Mouse (Mus musculus) myocyte (in vitro differentiated cells): ENCODE data around the gene Srsf7. TPM values are rescaled to one million over a fixed set of nuclear protein-coding genes. Genes with fewer than 3 reads are reported as not detected.

ENCODE experiments used
- H3K27me3 ChIP-seq: one replicate; pipeline ENCODE4 v1.6.1; 2011; ENCODE audit not compliant: control insufficient read depth, insufficient read depth, insufficient read length
- H3K36me3 ChIP-seq: one replicate; pipeline ENCODE4 v1.6.1; 2011; ENCODE audit not compliant: control insufficient read depth, insufficient read depth
- H3K4me2 ChIP-seq: one replicate; pipeline ENCODE4 v1.6.1; 2011; ENCODE audit warnings: low read depth, control low read depth
- H3K4me3 ChIP-seq: one replicate; pipeline ENCODE4 v1.5.1; 2011; ENCODE audit warnings: mild to moderate bottlenecking, control low read depth, moderate library complexity
- H3K79me2 ChIP-seq: one replicate; pipeline ENCODE4 v1.6.1; 2011; ENCODE audit not compliant: control insufficient read depth, insufficient read depth
- H3ac ChIP-seq: one replicate; pipeline ENCODE4 v1.6.1; 2011; ENCODE audit not compliant: control insufficient read depth, insufficient read length
- CEBPB ChIP-seq: IDR thresholded peaks from 2 replicates; pipeline ENCODE4 v1.6.1; 2011; ENCODE audit warnings: mild to moderate bottlenecking, moderate library complexity; ENCODE audit not compliant: poor library complexity, insufficient read depth, severe bottlenecking
- E2F4 ChIP-seq: IDR thresholded peaks from one replicate; pipeline ENCODE4 v1.6.1; 2011; ENCODE audit warnings: mild to moderate bottlenecking, control low read depth, moderate library complexity; ENCODE audit not compliant: insufficient read depth
- MAX ChIP-seq: IDR thresholded peaks from one replicate; pipeline ENCODE4 v1.6.1; 2011; ENCODE audit warnings: low read depth, mild to moderate bottlenecking, control low read depth
- MYOD1 ChIP-seq, 3 experiments: IDR thresholded peaks; one replicate each; pipeline ENCODE4 v1.6.1; 2011; ENCODE audit warnings: control low read depth in 2 of 3, low read depth in 2 of 3, mild to moderate bottlenecking in 2 of 3, moderate library complexity in 1 of 3; ENCODE audit not compliant: insufficient read length in 2 of 3, control insufficient read depth in 1 of 3
- MYOG ChIP-seq, 3 experiments: IDR thresholded peaks; one replicate each; pipeline ENCODE4 v1.6.1; 2011; ENCODE audit warnings: control low read depth in 2 of 3, low read depth in 2 of 3, mild to moderate bottlenecking in 2 of 3; ENCODE audit not compliant: insufficient read length in 2 of 3, control insufficient read depth in 1 of 3, insufficient read depth in 1 of 3
- POLR2A ChIP-seq: IDR thresholded peaks from one replicate; pipeline ENCODE4 v1.6.1; 2011; ENCODE audit warnings: low read depth, mild to moderate bottlenecking, control low read depth, moderate library complexity; ENCODE audit not compliant: insufficient read length
- POLR2AphosphoS2 ChIP-seq: IDR thresholded peaks from one replicate; pipeline ENCODE4 v1.6.1; 2011; ENCODE audit warnings: low read depth, control low read depth; ENCODE audit not compliant: insufficient read length
- REST ChIP-seq: IDR thresholded peaks from one replicate; pipeline ENCODE4 v1.6.1; 2011; ENCODE audit warnings: mild to moderate bottlenecking, control low read depth, moderate library complexity; ENCODE audit not compliant: insufficient read depth, insufficient read length
- SRF ChIP-seq: IDR thresholded peaks from one replicate; pipeline ENCODE4 v1.6.1; 2011; ENCODE audit warnings: low read depth; ENCODE audit not compliant: control insufficient read depth, insufficient read length
- TCF12 ChIP-seq: IDR thresholded peaks from one replicate; pipeline ENCODE4 v1.6.1; 2011; ENCODE audit warnings: mild to moderate bottlenecking, control low read depth; ENCODE audit not compliant: poor library complexity, insufficient read depth, severe bottlenecking
- TCF3 ChIP-seq: IDR thresholded peaks from one replicate; pipeline ENCODE4 v1.6.1; 2011; ENCODE audit warnings: low read depth, control low read depth; ENCODE audit not compliant: insufficient read length
- USF1 ChIP-seq: IDR thresholded peaks from one replicate; pipeline ENCODE4 v1.6.1; 2011; ENCODE audit warnings: low read depth, mild to moderate bottlenecking, control low read depth, moderate library complexity
- polyA plus RNA-seq: library from polyadenylated mRNA; unstranded; fragments of >200 nt; fragmentation: generic; extraction: Trizol; gene quantifications from one replicate; pipeline ENCODE4 v1.2.1, GENCODE M21; 2012; ENCODE audit warnings: missing spikeins

Srsf7 gene
- polyA plus RNA-seq, 1 experiment: 72.0 TPM

DNA sequence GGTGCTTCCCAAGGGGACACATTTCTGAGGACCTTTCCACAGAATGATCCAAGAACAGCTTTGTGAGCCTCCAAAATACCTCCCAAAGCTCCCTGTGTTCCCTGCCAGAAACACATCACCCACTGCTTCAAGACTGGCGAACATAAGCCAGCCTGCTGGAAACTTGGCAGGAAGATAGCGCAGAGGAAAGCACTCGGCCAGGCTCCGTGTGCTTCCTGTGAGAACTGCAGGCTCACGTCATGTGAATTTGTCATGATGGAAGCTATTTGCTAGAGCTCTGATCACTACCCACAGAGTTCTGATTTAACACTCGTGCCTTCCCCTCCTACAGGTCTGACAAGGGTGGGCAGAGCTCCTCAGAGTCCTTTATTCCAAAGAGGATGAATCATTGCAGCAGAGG, 41.4 kb downstream of the Srsf7 start:
- Histone ChIP-seq H3K36me3 (no peaks in the 10 kb centered on the region), H3K4me3 (no peak overlapping the region), H3K27me3 (no peaks in the 10 kb centered on the region), H3K4me2 (no peak overlapping the region), H3ac (no peak overlapping the region), H3K79me2 (no peaks in the 10 kb centered on the region)
- no peak for TF ChIP-seq POLR2A
- no peak for TF ChIP-seq REST
- no peak for TF ChIP-seq CEBPB

DNA sequence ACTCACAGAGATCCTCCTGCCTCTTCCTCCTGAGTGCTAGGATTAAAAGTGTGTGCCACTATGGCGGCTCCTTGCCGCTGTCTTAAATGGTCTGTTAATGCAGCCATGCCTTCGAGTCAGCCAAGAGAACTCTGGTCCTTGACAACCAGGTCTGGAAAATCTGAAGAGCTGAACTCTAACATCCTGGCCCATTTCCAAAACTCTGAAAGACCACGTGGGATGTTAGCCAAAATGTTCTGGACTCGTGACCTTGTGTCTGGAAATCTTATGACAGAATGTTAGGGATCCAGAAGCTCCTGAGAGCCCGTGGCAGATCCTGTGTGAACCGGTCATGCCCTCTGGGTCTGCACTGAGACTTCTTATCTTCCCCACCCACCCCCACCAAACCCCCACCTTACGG, 43.1 kb downstream of the Srsf7 start:
- Histone ChIP-seq H3K79me2 (no peaks in the 10 kb centered on the region), H3K27me3 (no peaks in the 10 kb centered on the region), H3K36me3 (no peaks in the 10 kb centered on the region), H3K4me2 (no peak overlapping the region), H3K4me3 (no peak overlapping the region), H3ac (no peak overlapping the region)
- no peak for TF ChIP-seq TCF12
- TF ChIP-seq E2F4: no peak
- no peak for TF ChIP-seq CEBPB
- TF ChIP-seq TCF3: no peak
- TF ChIP-seq MYOD1 (IDR thresholded peaks at IDR 0.05; ENCODE audit: control insufficient read depth in 1 of 3, insufficient read length in 2 of 3, low read depth in 2 of 3): no peak
- TF ChIP-seq USF1: no peak
- TF ChIP-seq MYOG (IDR thresholded peaks at IDR 0.05; ENCODE audit: control insufficient read depth in 1 of 3, insufficient read depth in 1 of 3, insufficient read length in 2 of 3, low read depth in 2 of 3): no peak
- no peak for TF ChIP-seq POLR2AphosphoS2
- TF ChIP-seq REST: no peak
- no peak for TF ChIP-seq MAX

DNA sequence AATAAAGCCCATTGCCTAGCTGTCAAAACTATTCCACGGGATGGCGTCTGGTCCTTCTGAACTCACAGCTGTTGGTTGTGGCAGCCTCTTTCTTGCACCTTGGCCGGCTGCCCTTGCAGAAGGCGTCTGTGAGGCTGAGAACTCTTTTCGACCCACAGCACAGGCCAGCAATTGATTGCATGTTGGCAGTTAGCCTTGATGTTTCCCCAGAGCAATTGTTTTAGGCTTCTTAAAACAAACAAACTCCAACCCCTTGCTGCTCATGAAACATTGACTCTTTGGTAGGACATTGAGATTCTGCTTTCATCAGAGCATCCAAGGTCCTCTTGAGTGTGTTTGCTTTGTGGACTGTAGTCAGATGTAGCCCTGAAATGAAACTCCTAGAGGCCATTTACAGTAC, 46.7 kb downstream of the Srsf7 start:
- no peaks in the 10 kb centered on the region for H3K27me3 ChIP-seq
- no peak overlapping the region for H3ac ChIP-seq
- no peaks in the 10 kb centered on the region for H3K79me2 ChIP-seq
- H3K36me3 ChIP-seq: no peaks in the 10 kb centered on the region
- H3K4me3 ChIP-seq: no peak overlapping the region
- H3K4me2 ChIP-seq: no peak overlapping the region
- TF ChIP-seq MAX (no peak), REST (no peak), E2F4 (no peak), CEBPB (no peak), MYOD1 (IDR thresholded peaks at IDR 0.05; ENCODE audit: control insufficient read depth in 1 of 3, insufficient read length in 2 of 3, low read depth in 2 of 3) (peak in 2 of 3 experiments; percentile 36 to 55), TCF3 (no peak), POLR2A (no peak), USF1 (no peak), TCF12 (no peak), POLR2AphosphoS2 (no peak), MYOG (IDR thresholded peaks at IDR 0.05; ENCODE audit: control insufficient read depth in 1 of 3, insufficient read depth in 1 of 3, insufficient read length in 2 of 3, low read depth in 2 of 3) (peak; percentile 15 to 70 (median 43)), SRF (no peak)

DNA sequence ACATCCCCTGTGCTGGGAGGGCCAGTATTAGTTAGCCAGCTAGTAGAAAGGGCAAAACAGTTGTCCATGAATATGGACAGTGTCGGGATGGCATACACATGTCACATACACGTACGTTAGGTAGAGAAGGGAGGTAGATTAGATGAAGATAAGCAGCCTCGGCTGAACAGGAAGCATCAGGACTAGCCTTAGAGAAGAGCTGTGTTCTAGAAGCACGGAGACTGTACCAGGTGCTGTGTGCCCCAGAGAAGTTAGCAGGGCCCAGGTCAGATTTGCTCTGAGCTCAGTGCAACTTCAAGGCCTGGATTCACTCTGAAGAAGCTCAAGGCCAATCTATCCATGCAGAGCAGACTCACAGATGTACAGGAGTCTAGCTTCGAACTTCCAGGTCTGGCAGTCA, 49.6 kb downstream of the Srsf7 start:
- H3K4me3 ChIP-seq: no peak overlapping the region
- H3K79me2 ChIP-seq: no peaks in the 10 kb centered on the region
- TF ChIP-seq TCF3 (no peak), POLR2AphosphoS2 (no peak), SRF (no peak), MYOG (IDR thresholded peaks at IDR 0.05; ENCODE audit: control insufficient read depth in 1 of 3, insufficient read depth in 1 of 3, insufficient read length in 2 of 3, low read depth in 2 of 3) (no peak), POLR2A (no peak), E2F4 (no peak), MYOD1 (IDR thresholded peaks at IDR 0.05; ENCODE audit: control insufficient read depth in 1 of 3, insufficient read length in 2 of 3, low read depth in 2 of 3) (no peak), REST (no peak), TCF12 (no peak), USF1 (no peak), CEBPB (no peak), MAX (no peak)
- no peak overlapping the region for H3K4me2 ChIP-seq
- no peaks in the 10 kb centered on the region for H3K27me3 ChIP-seq
- no peaks in the 10 kb centered on the region for H3K36me3 ChIP-seq
- no peak overlapping the region for H3ac ChIP-seq

DNA sequence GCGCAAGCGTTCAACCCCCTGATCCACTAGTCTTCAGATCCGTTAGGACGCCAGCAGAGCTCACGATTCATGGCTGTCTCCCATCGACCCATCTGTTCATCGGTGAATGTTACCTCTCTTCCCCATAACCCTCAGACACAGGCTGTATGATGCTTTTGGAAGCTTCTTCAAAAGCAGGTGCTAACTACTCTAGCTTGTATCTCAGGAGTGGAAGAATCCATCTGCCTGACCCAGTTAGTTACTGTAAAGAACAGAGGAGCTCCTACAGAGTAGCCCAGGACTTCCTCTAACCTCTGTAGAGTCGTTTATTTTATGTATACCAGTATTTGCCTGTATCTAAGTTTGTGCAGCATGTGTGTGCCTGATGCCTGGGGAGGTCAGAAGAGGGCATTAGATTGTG, 50.2 kb downstream of the Srsf7 start:
- no peak overlapping the region for H3ac ChIP-seq
- no peaks in the 10 kb centered on the region for H3K27me3 ChIP-seq
- no peak overlapping the region for H3K4me2 ChIP-seq
- no peaks in the 10 kb centered on the region for H3K79me2 ChIP-seq
- H3K36me3 ChIP-seq: no peaks in the 10 kb centered on the region
- no peak overlapping the region for H3K4me3 ChIP-seq
- no peak for TF ChIP-seq TCF12
- no peak for TF ChIP-seq TCF3
- TF ChIP-seq MYOG (IDR thresholded peaks at IDR 0.05; ENCODE audit: control insufficient read depth in 1 of 3, insufficient read depth in 1 of 3, insufficient read length in 2 of 3, low read depth in 2 of 3): no peak
- TF ChIP-seq E2F4: no peak
- TF ChIP-seq MYOD1 (IDR thresholded peaks at IDR 0.05; ENCODE audit: control insufficient read depth in 1 of 3, insufficient read length in 2 of 3, low read depth in 2 of 3): no peak
